Mouse (Mus musculus): ENCODE data around the gene Banf1.
A peak's percentile ranks its signal among the peaks of the same experiment; 100 is the strongest.
"Not testable (repeated sequence)": the region's sequence is repeated elsewhere in the genome, so short reads cannot be mapped to it uniquely, and the experiment has no call there.

The Banf1 gene

GRCm38 (mm10) chr19:5374748-5375147 is 7.8 kb upstream of the Banf1 start:
- no peak for DNase-seq (ENCODE audit: low read depth, low spot score)

DNA sequence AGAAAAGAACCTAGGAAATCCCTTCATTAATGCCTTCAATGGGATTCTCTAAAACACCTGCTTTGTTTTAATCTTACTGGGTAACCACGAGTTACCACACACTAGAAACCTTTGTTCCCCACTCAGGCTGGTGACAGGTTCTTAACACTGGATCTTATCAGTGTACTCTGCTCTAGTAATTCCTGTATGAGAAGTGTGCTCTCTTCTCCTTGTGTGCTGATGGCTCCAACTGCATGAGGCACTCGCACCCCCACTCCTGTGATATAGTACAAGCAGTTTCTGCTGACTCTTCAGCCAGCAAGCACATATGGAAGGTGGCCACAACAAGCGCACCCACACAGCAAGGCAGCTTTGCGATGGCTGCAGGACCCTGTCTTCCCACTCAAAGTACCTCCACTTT is 7.2 kb upstream of the Banf1 start:
- DNase-seq (ENCODE audit: low read depth, low spot score), result no peak

GRCm38 (mm10) chr19:5372724-5373123 is 5.8 kb upstream of the Banf1 start:
- DNase-seq (ENCODE audit: low read depth, low spot score), result no peak

- DNase-seq (ENCODE audit: low read depth, low spot score), result peak; percentile 64
These were observed 4.0 kb upstream of the Banf1 start for GRCm38 (mm10) chr19:5370932-5371331.

DNA sequence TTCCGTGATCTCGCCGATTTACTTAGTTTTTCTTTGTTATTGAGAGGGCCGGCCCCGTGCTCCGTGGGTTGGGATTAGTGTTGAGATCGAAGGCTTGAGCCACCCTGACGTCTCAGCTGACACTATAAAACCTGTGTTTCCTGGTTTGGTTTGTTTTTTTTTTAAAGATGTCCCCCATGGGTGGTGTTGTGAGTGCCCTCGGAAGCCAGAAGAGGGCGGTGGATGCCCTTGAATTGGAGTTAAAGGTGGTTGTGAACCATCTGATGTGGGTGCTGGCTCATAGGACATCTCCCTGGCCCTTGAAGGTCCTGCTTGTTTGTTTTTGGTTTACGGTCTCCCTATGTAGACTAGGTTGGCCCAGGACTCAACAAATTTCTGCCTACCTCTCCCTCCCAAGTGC is 487 bp upstream of the Banf1 start:
- peak; percentile 58 for DNase-seq (ENCODE audit: low read depth, low spot score)

GRCm38 (mm10) chr19:5366175-5367052 is 554 bp downstream of the Banf1 start, which contains the start of gene Eif1ad:
Gene Eif1ad, plus strand, starts transcription at chr19:5366741.
- DNase-seq (ENCODE audit: low read depth, low spot score), result peak; percentile 98

- DNase-seq (ENCODE audit: low read depth, low spot score), result no peak
These were observed 1.2 kb downstream of the Banf1 start for GRCm38 (mm10) chr19:5365751-5366150.

DNA sequence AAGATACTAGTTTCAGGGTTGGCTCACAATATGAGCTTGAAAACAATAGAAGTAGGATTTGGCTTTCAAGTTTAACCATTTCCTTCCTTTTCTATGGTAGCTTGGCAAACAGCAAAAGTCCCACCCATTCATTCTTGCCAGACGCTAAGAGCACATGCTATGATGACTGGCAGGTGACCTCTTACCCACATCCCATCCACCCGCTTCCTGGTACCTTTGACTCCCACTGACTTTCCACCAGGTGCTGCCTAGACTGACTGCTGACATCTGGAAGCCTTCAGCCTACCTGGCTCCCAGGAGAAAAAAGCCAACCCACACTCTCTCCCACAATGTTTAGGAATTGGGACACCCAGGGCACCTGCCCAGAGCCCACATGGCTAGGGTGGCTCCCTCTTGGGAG is 2.8 kb downstream of the Banf1 start:
- DNase-seq (ENCODE audit: low read depth, low spot score), result no peak

- peak; percentile 67 for DNase-seq (ENCODE audit: low read depth, low spot score)
These were observed 4.8 kb downstream of the Banf1 start for GRCm38 (mm10) chr19:5362186-5362585.

DNA sequence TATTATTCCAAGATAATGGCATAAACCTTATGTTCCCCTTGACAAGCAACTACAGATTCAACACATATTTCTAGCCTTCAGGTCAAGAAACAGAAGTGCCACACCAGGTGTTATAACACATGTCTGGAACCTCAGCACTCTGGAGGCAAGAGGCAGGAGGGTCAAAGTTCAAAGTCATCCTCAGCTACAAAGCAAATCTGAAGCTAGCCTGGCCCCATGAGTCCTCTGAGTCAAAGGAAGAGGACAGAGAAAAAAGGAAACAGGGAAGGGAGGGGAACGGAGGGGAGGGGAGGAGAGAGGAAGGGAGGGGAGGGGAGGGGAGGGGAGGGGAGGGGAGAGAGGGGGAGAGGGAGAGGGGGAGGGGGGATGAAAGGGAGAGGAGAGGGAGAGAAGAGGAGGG is 10.9 kb downstream of the Banf1 start:
- DNase-seq (ENCODE audit: low read depth, low spot score), result peak; percentile 39

DNA sequence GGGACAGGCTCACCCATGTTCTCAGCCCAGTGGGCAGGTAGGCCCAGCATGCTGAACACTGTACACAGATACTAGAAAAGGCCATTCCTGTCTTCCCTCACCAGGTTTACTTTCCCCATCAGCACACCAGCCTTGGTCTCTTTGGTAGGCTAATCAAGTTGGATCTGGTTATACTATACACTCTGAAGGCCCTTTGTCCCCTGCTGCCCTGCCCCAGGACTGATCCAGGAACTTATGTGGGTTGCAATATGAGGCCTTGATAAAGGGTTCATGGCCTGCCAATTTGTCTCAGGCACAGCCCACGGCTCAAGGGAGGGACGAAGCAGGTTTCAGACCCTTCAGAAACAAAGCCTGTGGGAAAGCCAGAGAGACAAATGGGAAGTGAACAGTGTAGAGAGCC is 13.4 kb downstream of the Banf1 start:
- DNase-seq (ENCODE audit: low read depth, low spot score), result no peak

DNA sequence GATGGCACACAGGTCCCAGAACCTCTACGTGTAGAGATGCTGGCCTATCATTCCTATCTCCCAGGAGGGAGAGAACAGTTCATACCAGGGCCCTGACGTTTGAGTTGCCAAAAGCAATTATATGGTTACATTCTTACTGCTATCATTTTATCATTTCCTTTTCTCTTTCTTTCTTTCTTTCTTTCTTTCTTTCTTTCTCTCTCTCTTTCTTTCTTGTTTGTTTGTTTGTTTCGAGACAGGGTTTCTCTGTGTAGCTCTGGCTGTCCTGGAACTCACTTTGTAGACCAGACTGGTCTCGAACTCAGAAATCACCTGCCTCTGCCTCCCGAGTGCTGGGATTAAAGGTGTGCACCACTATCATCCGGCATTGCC is 17.5 kb downstream of the Banf1 start, which contains the start of gene Cst6:
TSS of gene Cst6 (minus strand) at position 73 of the 372 bp plus-strand sequence.
- DNase-seq (ENCODE audit: low read depth, low spot score), result not testable (repeated sequence)

DNA sequence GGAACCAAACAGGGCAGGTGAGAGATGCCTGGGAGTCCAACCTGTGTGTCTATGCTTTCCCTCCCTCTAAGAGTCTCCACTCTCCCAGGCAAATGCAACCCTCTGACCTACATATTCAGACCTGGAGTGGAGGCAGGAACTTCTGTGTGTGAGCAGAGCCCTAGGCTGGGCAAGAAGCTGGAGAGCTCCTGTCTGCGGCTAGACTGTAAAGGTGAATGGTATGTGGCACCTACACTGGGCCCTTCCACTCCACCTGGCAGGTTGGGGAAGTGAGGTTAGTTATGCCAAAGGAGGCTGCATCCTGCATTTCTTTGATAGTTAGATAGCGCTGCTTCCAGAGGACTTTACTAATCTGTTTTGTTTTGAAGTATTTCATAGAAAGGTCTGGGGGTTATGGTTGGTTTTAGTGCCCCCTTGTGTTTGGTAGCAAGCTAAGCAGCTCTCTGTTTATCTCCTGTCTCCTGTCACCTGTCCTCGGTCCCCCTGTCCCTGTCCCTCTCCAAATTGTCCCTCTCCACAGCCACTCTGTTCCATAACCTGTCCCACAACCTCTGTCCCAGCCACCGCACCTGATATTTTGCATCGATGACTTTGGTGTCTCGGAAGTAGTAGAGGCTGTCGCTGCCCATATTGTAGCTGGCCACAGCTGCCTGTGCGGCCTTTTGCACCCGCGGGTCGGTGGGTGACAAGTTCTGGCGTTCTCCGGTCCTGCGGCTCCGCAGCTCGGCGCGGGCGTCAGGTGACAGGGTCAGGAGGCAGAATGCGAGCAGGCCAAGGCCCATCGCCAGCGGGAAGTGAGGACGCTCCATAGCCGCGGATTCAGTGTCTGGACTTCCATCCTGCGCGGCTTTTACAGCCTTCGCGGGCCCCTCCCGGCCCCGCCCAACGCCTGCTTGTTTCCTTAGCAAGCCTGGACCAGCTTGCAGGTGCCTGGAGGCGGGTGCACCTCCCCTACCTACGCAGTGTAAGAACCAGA is 18.2 kb downstream of the Banf1 start:
- peak; percentile 30 for DNase-seq (ENCODE audit: low read depth, low spot score)

- no peak for DNase-seq (ENCODE audit: low read depth, low spot score)
These were observed 18.9 kb downstream of the Banf1 start for GRCm38 (mm10) chr19:5348064-5348463.

GRCm38 (mm10) chr19:5345297-5346131 is 21.5 kb downstream of the Banf1 start:
- DNase-seq (ENCODE audit: low read depth, low spot score), result no peak

- DNase-seq (ENCODE audit: low read depth, low spot score), result no peak
These were observed 25.6 kb downstream of the Banf1 start for GRCm38 (mm10) chr19:5341360-5341759.

GRCm38 (mm10) chr19:5337975-5338374 is 29.0 kb downstream of the Banf1 start:
- peak; percentile 86 for DNase-seq (ENCODE audit: low read depth, low spot score)

DNA sequence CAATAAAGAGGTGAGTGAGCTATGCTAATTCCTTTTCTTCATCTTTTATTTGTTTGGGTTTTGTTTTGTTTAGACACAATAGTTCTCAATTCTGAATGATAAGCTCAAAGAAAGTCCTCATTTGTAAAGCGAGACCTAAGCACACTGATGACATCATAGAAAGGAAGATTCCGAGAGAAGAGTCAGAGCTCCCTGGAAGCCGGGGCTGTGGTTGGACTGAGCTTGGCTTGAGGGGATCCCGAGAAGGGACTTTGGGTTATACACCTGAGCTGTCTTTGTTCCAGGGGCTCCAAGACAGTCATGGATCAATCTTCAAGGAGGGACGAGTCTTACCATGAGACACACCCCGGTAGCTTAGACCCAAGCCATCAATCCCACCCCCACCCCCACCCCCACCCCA is 31.5 kb downstream of the Banf1 start, which contains the start of gene Catsper1:
TSS of gene Catsper1 (plus strand) at position 301 of the 400 bp plus-strand sequence.
- no peak for DNase-seq (ENCODE audit: low read depth, low spot score)

DNA sequence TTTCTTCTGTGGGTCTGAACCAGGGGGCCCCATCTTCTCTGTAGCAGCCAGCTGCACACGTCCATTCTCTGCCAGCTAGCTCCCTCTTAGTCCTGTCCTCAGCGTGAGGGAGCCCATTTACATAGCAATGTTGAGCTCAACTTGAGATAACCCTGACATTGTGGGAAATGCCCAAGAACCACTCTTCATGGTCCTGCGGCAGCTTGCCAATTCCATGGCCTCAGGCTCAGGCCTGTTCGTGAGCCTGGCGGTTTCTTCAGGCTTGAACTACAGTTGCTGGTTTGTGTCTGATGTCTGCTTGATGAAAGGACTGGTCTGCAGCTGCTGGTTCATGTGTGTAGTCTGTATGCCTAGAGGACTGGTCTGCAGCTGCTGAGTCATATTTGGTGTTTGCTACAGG is 32.2 kb downstream of the Banf1 start:
- DNase-seq (ENCODE audit: low read depth, low spot score), result no peak

DNA sequence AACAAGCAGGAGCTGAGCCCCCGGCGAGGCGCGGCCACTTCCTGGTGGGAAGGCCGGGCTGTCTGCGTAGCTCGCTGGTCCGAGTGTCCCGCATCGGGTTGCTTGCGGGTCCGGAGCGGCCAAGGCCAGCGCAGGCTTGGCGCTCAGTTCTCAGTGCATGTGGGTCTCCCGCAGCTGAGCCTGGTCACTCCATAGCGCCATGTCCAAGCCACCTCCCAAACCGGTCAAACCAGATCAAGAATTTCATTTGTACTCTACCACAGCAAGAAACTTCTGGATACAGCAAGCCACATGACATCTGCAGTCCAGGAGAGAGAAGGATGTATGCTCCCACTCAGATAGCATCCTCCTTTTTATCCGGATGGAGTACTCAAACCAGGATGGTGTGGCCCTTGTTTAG is 39.0 kb downstream of the Banf1 start:
- no peak for DNase-seq (ENCODE audit: low read depth, low spot score)

- DNase-seq (ENCODE audit: low read depth, low spot score), result no peak
These were observed 43.2 kb downstream of the Banf1 start for GRCm38 (mm10) chr19:5323801-5324200.

Data from ES-CJ7 (cell line).